Mouse (Mus musculus): ENCODE data around the gene Tbx4. TPM values are rescaled to one million over a fixed set of nuclear protein-coding genes. Genes with fewer than 3 reads are reported as not detected.

The Tbx4 gene
- total and polyA plus RNA-seq, 3 experiments: 0.12 to 0.64 TPM; not detected in 1

DNA sequence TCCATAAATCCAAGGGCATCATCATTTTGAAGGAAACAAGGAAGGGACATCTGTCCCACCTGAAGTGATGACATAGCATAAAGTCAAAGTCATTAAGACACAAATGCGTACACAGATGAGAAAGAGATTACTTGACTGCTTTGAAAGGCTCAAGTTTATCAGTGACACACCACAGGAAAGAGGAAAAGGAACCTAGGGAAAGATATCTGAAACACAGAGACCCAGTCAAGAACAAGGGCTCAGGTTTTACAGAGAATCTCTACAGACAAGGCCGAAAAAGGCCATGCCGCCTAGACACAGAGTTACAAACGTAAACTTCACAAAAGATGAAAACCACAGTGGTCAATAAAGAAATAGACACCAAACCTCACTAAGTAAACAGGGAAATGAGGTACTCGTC lies 73.6 kb downstream of the Tbx4 start (continued):
- TF ChIP-seq ETS1 (IDR thresholded peaks at IDR 0.05; ENCODE audit: low read depth, low read length) (peak; percentile 98), MAZ (IDR thresholded peaks at IDR 0.05; ENCODE audit: low read depth, low read length) (no peak), GATA1 (IDR thresholded peaks at IDR 0.05; ENCODE audit: low read depth, low read length) (peak; percentile 98), POLR2A (IDR thresholded peaks at IDR 0.05; ENCODE audit: control insufficient read depth in 1 of 2, insufficient read depth in 1 of 2, low read depth in 1 of 2, low read length in 2 of 2, poor library complexity in 1 of 2) (no peak; a peak in 1 of 4 replicates), POLR2AphosphoS5 (IDR thresholded peaks at IDR 0.05; ENCODE audit: borderline replicate concordance, low read depth, low read length) (no peak), USF2 (IDR thresholded peaks at IDR 0.05; ENCODE audit: borderline replicate concordance in 1 of 2, insufficient read depth in 1 of 2, low read depth in 1 of 2, low read length in 2 of 2) (no peak), KAT2A (conservative IDR thresholded peaks at IDR 0.05; ENCODE audit: low read depth, low read length) (peak; percentile 35; the same call in 1 of the 2 replicates), NRF1 (IDR thresholded peaks at IDR 0.05; ENCODE audit: insufficient read depth, low read depth, low read length, poor library complexity, severe bottlenecking) (no peak)

DNA sequence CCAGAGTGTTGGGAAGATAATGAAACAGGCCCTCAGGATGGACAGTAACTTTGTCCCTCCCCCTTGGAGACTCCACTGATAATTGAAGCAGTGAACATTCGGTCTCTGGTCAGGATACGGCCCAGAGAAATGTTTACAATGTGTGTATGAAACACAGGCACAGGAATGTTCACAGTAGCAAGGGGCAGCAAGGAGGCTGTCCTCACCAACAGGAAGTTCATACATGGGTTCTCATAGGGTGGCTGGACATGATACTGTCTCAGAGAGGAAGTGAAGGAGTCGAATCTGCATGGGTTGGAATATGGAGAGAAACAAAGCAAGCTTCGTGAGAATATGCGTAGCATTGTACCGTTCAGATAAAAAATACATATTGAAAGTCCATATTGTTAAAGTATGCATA lies 74.1 kb downstream of the Tbx4 start:
- peak; percentile 93 for DNase-seq (ENCODE audit: low read depth, low spot score)
- Histone ChIP-seq H3K4me1 (ENCODE audit: control insufficient read depth in 1 of 2, insufficient read depth in 2 of 2, low read length in 2 of 2) (peaks cover 42 to 54% of the 10 kb centered on the region in 2 experiments), H3K9ac (ENCODE audit: control insufficient read depth, low read depth, low read length, poor library complexity, severe bottlenecking) (peak overlapping the region; percentile 60), H3K79me2 (ENCODE audit: control insufficient read depth, insufficient read depth, low read length, poor library complexity) (no peaks in the 10 kb centered on the region), H3K27ac (ENCODE audit: control insufficient read depth, low read depth, low read length) (peak overlapping the region; percentile 99), H3K9me3 (replicated peaks; ENCODE audit: insufficient read depth, low read length) (no peaks in the 10 kb centered on the region), H3K27me3 (ENCODE audit: control insufficient read depth in 1 of 2, insufficient read depth in 2 of 2, low read length in 2 of 2) (no peaks in the 10 kb centered on the region), H3K36me3 (ENCODE audit: control insufficient read depth in 1 of 2, insufficient read depth in 2 of 2, low read length in 2 of 2) (peaks cover 0 to 56% of the 10 kb centered on the region in 2 experiments; a peak in 2 of 4 replicates), H3K4me3 (ENCODE audit: control insufficient read depth in 1 of 2, insufficient read depth in 1 of 2, low read depth in 2 of 2, low read length in 2 of 2) (peak overlapping the region; percentile 4 to 20)
- peak; percentile 7 to 64; a peak in 3 of 4 replicates for TF ChIP-seq EP300 (IDR thresholded peaks at IDR 0.05; ENCODE audit: low read depth in 1 of 2, low read length in 2 of 2)
- no peak for TF ChIP-seq MAZ (IDR thresholded peaks at IDR 0.05; ENCODE audit: low read depth, low read length)
- TF ChIP-seq POLR2A (IDR thresholded peaks at IDR 0.05; ENCODE audit: control insufficient read depth in 1 of 2, insufficient read depth in 1 of 2, low read depth in 1 of 2, low read length in 2 of 2, poor library complexity in 1 of 2): peak in 1 of 2 experiments; percentile 79; a peak in 2 of 4 replicates
- TF ChIP-seq TCF12 (IDR thresholded peaks at IDR 0.05; ENCODE audit: low read depth, low read length): peak; percentile 45; the same call in 1 of the 2 replicates
- peak; percentile 32; the same call in 1 of the 2 replicates for TF ChIP-seq NELFE (IDR thresholded peaks at IDR 0.05; ENCODE audit: low read depth, low read length)
- peak; percentile 81; the same call in 1 of the 2 replicates for TF ChIP-seq TBP (IDR thresholded peaks at IDR 0.05; ENCODE audit: low read depth, low read length)
- TF ChIP-seq HCFC1 (IDR thresholded peaks at IDR 0.05; ENCODE audit: low read depth, low read length): peak; percentile 25; the same call in 1 of the 2 replicates
- TF ChIP-seq MAFK (IDR thresholded peaks at IDR 0.05; ENCODE audit: borderline replicate concordance, low read depth, low read length): no peak
- peak; percentile 40; the same call in 1 of the 2 replicates for TF ChIP-seq TAL1 (IDR thresholded peaks at IDR 0.05; ENCODE audit: low read length)

GRCm38 (mm10) chr11:85961498-85961897 lies 75.3 kb downstream of the Tbx4 start:
- no peaks in the 10 kb centered on the region for H3K27me3 ChIP-seq (ENCODE audit: control insufficient read depth in 1 of 2, insufficient read depth in 2 of 2, low read length in 2 of 2)
- TF ChIP-seq POLR2A (IDR thresholded peaks at IDR 0.05; ENCODE audit: control insufficient read depth in 1 of 2, insufficient read depth in 1 of 2, low read depth in 1 of 2, low read length in 2 of 2, poor library complexity in 1 of 2): no peak
- TF ChIP-seq GATA1 (IDR thresholded peaks at IDR 0.05; ENCODE audit: low read depth, low read length): no peak
- TF ChIP-seq USF1 (IDR thresholded peaks at IDR 0.05; ENCODE audit: low read depth, low read length): no peak
- TF ChIP-seq TAL1 (IDR thresholded peaks at IDR 0.05; ENCODE audit: low read length): no peak
- no peak for TF ChIP-seq GABPA (IDR thresholded peaks at IDR 0.05; ENCODE audit: low read depth, low read length)
- no peak for TF ChIP-seq MAFK (IDR thresholded peaks at IDR 0.05; ENCODE audit: borderline replicate concordance, low read depth, low read length)
- TF ChIP-seq CHD1 (IDR thresholded peaks at IDR 0.05; ENCODE audit: low read depth, low read length): no peak
- TF ChIP-seq RAD21 (IDR thresholded peaks at IDR 0.05; ENCODE audit: low read depth, low read length): no peak
- TF ChIP-seq EP300 (IDR thresholded peaks at IDR 0.05; ENCODE audit: low read depth in 1 of 2, low read length in 2 of 2): no peak
- TF ChIP-seq BHLHE40 (IDR thresholded peaks at IDR 0.05; ENCODE audit: borderline replicate concordance, low read depth, low read length): no peak
- TF ChIP-seq MYB (IDR thresholded peaks at IDR 0.05; ENCODE audit: low read depth, low read length): no peak
- TF ChIP-seq ELF1 (IDR thresholded peaks at IDR 0.05; ENCODE audit: low read depth, low read length): no peak
- TF ChIP-seq RCOR1 (IDR thresholded peaks at IDR 0.05; ENCODE audit: low read depth, low read length): no peak
- TF ChIP-seq MAX (IDR thresholded peaks at IDR 0.05; ENCODE audit: low read length): no peak
- no peak for TF ChIP-seq POLR2AphosphoS2 (IDR thresholded peaks at IDR 0.05; ENCODE audit: low read length)
- TF ChIP-seq MXI1 (IDR thresholded peaks at IDR 0.05; ENCODE audit: low read depth, low read length): no peak
- TF ChIP-seq CTCF (IDR thresholded peaks at IDR 0.05 in 2 of 3, conservative IDR thresholded peaks at IDR 0.05 in 1 of 3; ENCODE audit: control insufficient read depth in 1 of 3, insufficient read depth in 1 of 3, low read depth in 2 of 3, low read length in 3 of 3, poor library complexity in 1 of 3, severe bottlenecking in 1 of 3): no peak

More at GRCm38 (mm10) chr11:85961498-85961897, 75.3 kb downstream of the Tbx4 start:
- no peak overlapping the region; the same call in 1 of the 2 replicates for H3K9ac ChIP-seq (ENCODE audit: control insufficient read depth, low read depth, low read length, poor library complexity, severe bottlenecking)
- H3K9me3 ChIP-seq (replicated peaks; ENCODE audit: insufficient read depth, low read length): no peaks in the 10 kb centered on the region
- peak overlapping the region; percentile 99 for H3K27ac ChIP-seq (ENCODE audit: control insufficient read depth, low read depth, low read length)
- no peak for DNase-seq (ENCODE audit: low read depth, low spot score)
- peaks cover 0 to 45% of the 10 kb centered on the region in 2 experiments; a peak in 2 of 4 replicates for H3K36me3 ChIP-seq (ENCODE audit: control insufficient read depth in 1 of 2, insufficient read depth in 2 of 2, low read length in 2 of 2)
- peaks cover 32 to 49% of the 10 kb centered on the region in 2 experiments for H3K4me1 ChIP-seq (ENCODE audit: control insufficient read depth in 1 of 2, insufficient read depth in 2 of 2, low read length in 2 of 2)
- no peak overlapping the region for H3K4me3 ChIP-seq (ENCODE audit: control insufficient read depth in 1 of 2, insufficient read depth in 1 of 2, low read depth in 2 of 2, low read length in 2 of 2)
- no peaks in the 10 kb centered on the region for H3K79me2 ChIP-seq (ENCODE audit: control insufficient read depth, insufficient read depth, low read length, poor library complexity)

Measured in MEL (cell line).